Mouse (Mus musculus): Measurements from ENCODE around the gene Fzd4.

Gene Fzd4

GRCm38 (mm10) chr7:89404081-89404733 is at the start of gene Fzd4, which contains the start of gene Tmem135:
Gene Fzd4, plus strand, starts transcription at chr7:89404355.
Gene Tmem135, minus strand, starts transcription at chr7:89404222.
- peak; percentile 80 for ATAC-seq (ENCODE audit: low TSS enrichment)

GRCm38 (mm10) chr7:89355519-89356255 is 48.5 kb upstream of the Fzd4 start:
- ATAC-seq (ENCODE audit: low TSS enrichment) = no peak

- no peak for ATAC-seq (ENCODE audit: low TSS enrichment)
Observed at GRCm38 (mm10) chr7:89356307-89356706, 47.8 kb upstream of the Fzd4 start.

GRCm38 (mm10) chr7:89363975-89364374 is 40.2 kb upstream of the Fzd4 start:
- no peak for ATAC-seq (ENCODE audit: low TSS enrichment)

GRCm38 (mm10) chr7:89365135-89365880 is 38.8 kb upstream of the Fzd4 start:
- peak; percentile 93 for ATAC-seq (ENCODE audit: low TSS enrichment)

GRCm38 (mm10) chr7:89367643-89368042 is 36.5 kb upstream of the Fzd4 start:
- ATAC-seq (ENCODE audit: low TSS enrichment) = no peak

GRCm38 (mm10) chr7:89370086-89370485 is 34.1 kb upstream of the Fzd4 start:
- no peak for ATAC-seq (ENCODE audit: low TSS enrichment)

- peak; percentile 67 for ATAC-seq (ENCODE audit: low TSS enrichment)
Observed at GRCm38 (mm10) chr7:89370917-89371316, 33.2 kb upstream of the Fzd4 start.

- no peak for ATAC-seq (ENCODE audit: low TSS enrichment)
Observed at GRCm38 (mm10) chr7:89371623-89372295, 32.4 kb upstream of the Fzd4 start.

- peak; percentile 34; the same call in 1 of the 2 replicates for ATAC-seq (ENCODE audit: low TSS enrichment)
Observed at GRCm38 (mm10) chr7:89380935-89381705, 23.0 kb upstream of the Fzd4 start.

GRCm38 (mm10) chr7:89382892-89383291 is 21.3 kb upstream of the Fzd4 start:
- ATAC-seq (ENCODE audit: low TSS enrichment) = no peak

GRCm38 (mm10) chr7:89388981-89389380 is 15.2 kb upstream of the Fzd4 start:
- no peak for ATAC-seq (ENCODE audit: low TSS enrichment)

GRCm38 (mm10) chr7:89390660-89391059 is 13.5 kb upstream of the Fzd4 start:
- no peak for ATAC-seq (ENCODE audit: low TSS enrichment)

- ATAC-seq (ENCODE audit: low TSS enrichment) = no peak
Observed at GRCm38 (mm10) chr7:89391281-89391680, 12.9 kb upstream of the Fzd4 start.

GRCm38 (mm10) chr7:89391831-89392230 is 12.3 kb upstream of the Fzd4 start:
- ATAC-seq (ENCODE audit: low TSS enrichment) = no peak

- no peak for ATAC-seq (ENCODE audit: low TSS enrichment)
Observed at GRCm38 (mm10) chr7:89392388-89392787, 11.8 kb upstream of the Fzd4 start.

- no peak for ATAC-seq (ENCODE audit: low TSS enrichment)
Observed at GRCm38 (mm10) chr7:89392825-89393224, 11.3 kb upstream of the Fzd4 start.

GRCm38 (mm10) chr7:89395399-89395798 is 8.8 kb upstream of the Fzd4 start:
- ATAC-seq (ENCODE audit: low TSS enrichment) = no peak

- no peak for ATAC-seq (ENCODE audit: low TSS enrichment)
Observed at GRCm38 (mm10) chr7:89396386-89396785, 7.8 kb upstream of the Fzd4 start.

GRCm38 (mm10) chr7:89397837-89398534 is 6.2 kb upstream of the Fzd4 start:
- ATAC-seq (ENCODE audit: low TSS enrichment) = no peak

- no peak for ATAC-seq (ENCODE audit: low TSS enrichment)
Observed at GRCm38 (mm10) chr7:89400721-89401120, 3.4 kb upstream of the Fzd4 start.

All from frontal cortex, adult (tissue).